In the genomic region with DNA sequence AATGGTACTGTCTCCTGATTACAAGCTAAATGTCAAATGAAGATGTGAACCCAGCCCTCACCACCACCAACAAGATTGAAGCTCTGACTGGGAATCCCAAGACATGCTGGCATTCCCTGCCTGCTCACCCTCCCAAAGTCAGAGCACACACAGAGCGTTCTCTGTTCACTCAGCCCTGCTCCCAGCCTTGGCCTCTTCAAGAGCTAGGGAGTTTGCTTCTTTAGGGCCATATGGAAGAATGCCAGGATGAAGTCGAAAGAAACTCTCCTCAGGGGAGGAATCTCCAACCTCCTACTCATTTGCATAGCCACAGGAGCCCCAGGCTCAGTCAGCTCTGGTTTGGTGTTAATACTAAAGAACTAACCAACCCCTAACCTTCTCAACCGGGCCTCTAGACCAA, we compare ENCODE assay signal across 11 mouse cellular contexts.
A peak's percentile ranks its signal among the peaks of the same experiment; 100 is the strongest.
DNase-seq lines count a peak whose midpoint lies in the region; ATAC-seq and TF ChIP-seq lines count a peak whose summit lies in the region.
"Had no signal": no experiment of that assay in that cellular context is flagged by ENCODE, and none has a peak within 500 bp of the region (broad histone marks: within the 10 kb centered on the region; RNA-seq: fewer than 3 reads in every experiment).

No protein-coding gene starts in this region.

- no peaks in the 10 kb centered on the region for H3K9me3 ChIP-seq in forebrain, embryonic 13.5 days (replicated peaks)
- no peaks in the 10 kb centered on the region for H3K9me3 ChIP-seq in forebrain, embryonic 15.5 days
- H3K9me3 ChIP-seq in liver, embryonic 12.5 days (replicated peaks): no peaks in the 10 kb centered on the region
- no peaks in the 10 kb centered on the region for H3K9me3 ChIP-seq in liver, postnatal 0 days (ENCODE audit: low read length)
- H3K9me3 ChIP-seq in midbrain, embryonic 15.5 days: no peaks in the 10 kb centered on the region

- H3K36me3 ChIP-seq in forebrain, embryonic 13.5 days (ENCODE audit: poor library complexity, severe bottlenecking): no peaks in the 10 kb centered on the region
- H3K36me3 ChIP-seq in forebrain, embryonic 15.5 days: no peaks in the 10 kb centered on the region
- H3K36me3 ChIP-seq in liver, embryonic 12.5 days: no peaks in the 10 kb centered on the region
- H3K36me3 ChIP-seq in liver, postnatal 0 days (replicated peaks; ENCODE audit: insufficient read depth, low read length): no peaks in the 10 kb centered on the region
- H3K36me3 ChIP-seq in midbrain, embryonic 15.5 days (replicated peaks): no peaks in the 10 kb centered on the region

- H3K4me1 ChIP-seq in forebrain, embryonic 13.5 days: peaks cover 6% of the 10 kb centered on the region
- H3K4me1 ChIP-seq in forebrain, embryonic 15.5 days: peaks cover 5% of the 10 kb centered on the region; the same call in 1 of the 2 replicates
- peaks cover 30% of the 10 kb centered on the region for H3K4me1 ChIP-seq in liver, embryonic 12.5 days
- 0 out of 2 replicates have a peak, but pooled peaks cover 3% of the 10 kb centered on the region for H3K4me1 ChIP-seq in liver, postnatal 0 days (ENCODE audit: insufficient read depth)
- H3K4me1 ChIP-seq in midbrain, embryonic 15.5 days: no peaks in the 10 kb centered on the region

- no peak overlapping the region for H3K9ac ChIP-seq in forebrain, embryonic 13.5 days
- no peak overlapping the region for H3K9ac ChIP-seq in forebrain, embryonic 15.5 days (replicated peaks)
- H3K9ac ChIP-seq in liver, embryonic 12.5 days: no peak overlapping the region
- H3K9ac ChIP-seq in liver, postnatal 0 days (replicated peaks): no peak overlapping the region
- H3K9ac ChIP-seq in midbrain, embryonic 15.5 days: no peak overlapping the region

- no peak overlapping the region for H3K4me3 ChIP-seq in forebrain, embryonic 13.5 days
- no peak overlapping the region for H3K4me3 ChIP-seq in forebrain, embryonic 15.5 days
- H3K4me3 ChIP-seq in liver, embryonic 12.5 days: no peak overlapping the region
- no peak overlapping the region for H3K4me3 ChIP-seq in liver, postnatal 0 days (ENCODE audit: low read depth, low read length)
- no peak overlapping the region for H3K4me3 ChIP-seq in midbrain, embryonic 15.5 days
- H3K4me3 ChIP-seq: gastrocnemius, adult 2 months had no signal

- no peak overlapping the region for H3K27ac ChIP-seq in forebrain, embryonic 13.5 days
- H3K27ac ChIP-seq in forebrain, embryonic 15.5 days (replicated peaks): no peak overlapping the region
- H3K27ac ChIP-seq in liver, embryonic 12.5 days: no peak overlapping the region
- no peak overlapping the region for H3K27ac ChIP-seq in liver, postnatal 0 days (ENCODE audit: low read depth)
- no peak overlapping the region for H3K27ac ChIP-seq in midbrain, embryonic 15.5 days
- H3K27ac ChIP-seq: gastrocnemius, adult 2 months had no signal

- no peak overlapping the region for H3K4me2 ChIP-seq in forebrain, embryonic 13.5 days
- H3K4me2 ChIP-seq in forebrain, embryonic 15.5 days (replicated peaks): no peak overlapping the region
- H3K4me2 ChIP-seq in liver, embryonic 12.5 days: no peak overlapping the region
- no peak overlapping the region for H3K4me2 ChIP-seq in liver, postnatal 0 days (ENCODE audit: low read depth, low read length)
- no peak overlapping the region for H3K4me2 ChIP-seq in midbrain, embryonic 15.5 days
- H3K4me2 ChIP-seq: heart, embryonic 11.5 days had no signal

- no peaks in the 10 kb centered on the region for H3K27me3 ChIP-seq in forebrain, embryonic 13.5 days
- no peaks in the 10 kb centered on the region for H3K27me3 ChIP-seq in forebrain, embryonic 15.5 days
- H3K27me3 ChIP-seq in liver, embryonic 12.5 days (replicated peaks): no peaks in the 10 kb centered on the region
- H3K27me3 ChIP-seq in liver, postnatal 0 days (ENCODE audit: insufficient read depth, low read length): no peaks in the 10 kb centered on the region
- no peaks in the 10 kb centered on the region for H3K27me3 ChIP-seq in midbrain, embryonic 15.5 days (replicated peaks)

- 17% methylated on average over 3 of the region's 3 CpGs for WGBS in forebrain, embryonic 13.5 days
- 20% methylated on average over 3 of the region's 3 CpGs for WGBS in forebrain, embryonic 15.5 days
- WGBS in liver, embryonic 12.5 days (ENCODE audit: insufficient replicate concordance): 37% methylated on average over 3 of the region's 3 CpGs
- WGBS in liver, postnatal 0 days (ENCODE audit: insufficient replicate concordance): 28% methylated on average over 3 of the region's 3 CpGs
- WGBS in midbrain, embryonic 15.5 days: 20% methylated on average over 3 of the region's 3 CpGs

- TF ChIP-seq EP300 in liver, postnatal 0 days (IDR thresholded peaks at IDR 0.05; ENCODE audit: low read depth): no peak

- ATAC-seq in forebrain, embryonic 13.5 days: peak; percentile 58
- ATAC-seq in forebrain, embryonic 15.5 days (replicated peaks): no peak
- ATAC-seq in liver, embryonic 12.5 days: 0 out of 2 replicates have a peak, but pooled peaks have one; percentile 9
- ATAC-seq in liver, postnatal 0 days: no peak
- 0 out of 2 replicates have a peak, but pooled peaks have one; percentile 54 for ATAC-seq in midbrain, embryonic 15.5 days (replicated peaks)

- no peak for DNase-seq in liver, postnatal 0 days
- peak; percentile 27 for DNase-seq in Muller cell, postnatal 12 days (ENCODE audit: inconsistent ontology term)
- no peak for DNase-seq in adrenal gland, adult 8-10 months
- no peak for DNase-seq in ovary, adult 18-20 months (ENCODE audit: low spot score)
- DNase-seq: cerebellum, postnatal 14 days; gastrocnemius, adult 2 months had no signal

- no peak for TF ChIP-seq CTCF in liver, postnatal 0 days (IDR thresholded peaks at IDR 0.05; ENCODE audit: low read depth)

Comparison
In these comparisons a context has a peak if more than half of its experiments do, and no peak if none do; other contexts are left out.
1. ATAC-seq: peak in forebrain, embryonic 13.5 days (single experiment), liver, embryonic 12.5 days (single experiment) and midbrain, embryonic 15.5 days (single experiment); none in forebrain, embryonic 15.5 days (single experiment) and liver, postnatal 0 days (single experiment).